Mouse (Mus musculus): Measurements from ENCODE around the gene Gm5136.

The Gm5136 gene

GRCm38 (mm10) chr10:108699946-108700345 is at the start of gene Gm5136:
Gm5136 (minus strand) TSS chr10:108700160.
- DNase-seq (ENCODE audit: low read depth in 2 of 2, low spot score in 2 of 2): no peak

- DNase-seq (ENCODE audit: low read depth in 2 of 2, low spot score in 2 of 2): no peak
Measured at GRCm38 (mm10) chr10:108743759-108744158, 43.8 kb upstream of the Gm5136 start.

DNA sequence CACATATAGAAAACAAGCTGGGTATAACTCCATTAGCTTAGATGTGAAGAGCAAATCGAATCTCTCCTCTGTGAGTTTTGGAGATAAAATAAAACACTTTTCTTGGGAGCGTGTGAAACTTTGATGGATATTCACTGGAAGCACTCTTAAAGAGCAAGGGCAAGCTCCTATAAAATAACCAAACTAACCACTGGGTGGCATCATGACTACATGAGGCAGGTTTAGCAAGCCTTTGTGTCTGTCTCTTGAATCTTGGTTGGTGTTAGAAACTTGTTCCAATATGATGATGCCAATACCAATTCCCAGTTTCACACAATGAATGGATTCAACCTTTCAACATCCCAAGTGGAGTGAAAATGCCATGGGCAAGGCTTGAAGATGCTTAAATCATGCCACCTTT is 34.0 kb upstream of the Gm5136 start:
- no peak for DNase-seq (ENCODE audit: low read depth in 2 of 2, low spot score in 2 of 2)

- no peak for DNase-seq (ENCODE audit: low read depth in 2 of 2, low spot score in 2 of 2)
Measured at GRCm38 (mm10) chr10:108728961-108729360, 29.0 kb upstream of the Gm5136 start.

- DNase-seq (ENCODE audit: low read depth in 2 of 2, low spot score in 2 of 2): no peak
Measured at GRCm38 (mm10) chr10:108726391-108726790, 26.4 kb upstream of the Gm5136 start.

- no peak for DNase-seq (ENCODE audit: low read depth in 2 of 2, low spot score in 2 of 2)
Measured at GRCm38 (mm10) chr10:108724878-108725277, 24.9 kb upstream of the Gm5136 start.

- DNase-seq (ENCODE audit: low read depth in 2 of 2, low spot score in 2 of 2): no peak
Measured at GRCm38 (mm10) chr10:108710514-108710913, 10.6 kb upstream of the Gm5136 start.

- DNase-seq (ENCODE audit: low read depth in 2 of 2, low spot score in 2 of 2): no peak
Measured at GRCm38 (mm10) chr10:108705658-108706057, 5.7 kb upstream of the Gm5136 start.

DNA sequence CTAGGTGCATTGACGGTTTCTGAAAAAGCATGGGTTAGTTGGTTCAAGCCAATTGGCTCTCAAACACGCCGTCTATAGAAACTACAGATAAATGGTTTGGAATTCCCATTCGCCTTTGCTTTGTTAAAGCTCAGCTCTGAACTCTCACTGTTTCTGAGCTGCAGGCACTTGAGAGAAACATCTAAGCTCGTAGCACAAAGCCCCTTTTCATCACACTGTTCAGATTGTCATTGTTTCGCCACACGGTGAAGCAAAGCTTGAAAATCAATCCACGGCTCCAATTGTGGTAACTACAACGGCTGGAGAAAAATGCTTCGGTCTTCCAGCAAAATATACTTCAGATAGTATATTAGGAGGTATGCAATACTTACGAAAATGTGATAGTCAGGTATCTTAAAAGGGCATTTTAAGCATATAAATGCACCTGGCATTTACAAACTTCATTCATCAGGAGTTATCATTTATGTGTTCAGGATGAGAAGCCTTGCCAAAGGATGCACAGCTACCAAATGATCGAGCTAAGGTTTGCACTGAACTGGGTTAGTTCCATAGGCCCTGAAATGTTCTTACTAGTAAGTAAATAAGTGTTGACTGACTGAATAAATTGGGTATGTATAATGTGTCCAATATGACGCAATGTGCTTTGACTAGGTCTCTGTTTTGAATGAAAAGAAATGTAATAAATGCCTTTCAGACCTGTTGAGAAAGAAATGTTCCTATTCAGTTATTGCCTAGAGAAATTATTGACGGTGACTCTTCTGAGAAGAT is 1.6 kb upstream of the Gm5136 start:
- DNase-seq (ENCODE audit: low read depth in 2 of 2, low spot score in 2 of 2): no peak

DNA sequence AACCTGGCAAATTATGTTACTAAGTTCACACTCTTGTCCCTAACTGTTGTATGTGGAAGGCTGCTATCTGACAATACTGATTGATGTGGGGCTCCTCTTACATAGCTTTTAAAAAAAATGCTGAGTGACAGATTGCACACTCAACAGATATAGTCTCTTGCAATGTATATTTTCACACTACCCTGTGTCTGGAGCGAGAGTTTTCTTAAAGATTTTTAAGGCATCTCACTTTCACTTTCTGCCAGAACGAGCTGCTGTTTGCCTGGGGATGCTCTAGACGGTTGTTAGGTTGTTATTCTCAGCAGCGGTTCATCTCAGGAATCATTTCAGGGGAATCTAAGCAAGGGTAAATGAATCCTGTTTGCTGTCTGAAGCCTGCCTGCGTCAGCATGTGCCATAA is 2.9 kb downstream of the Gm5136 start:
- no peak for DNase-seq (ENCODE audit: low read depth in 2 of 2, low spot score in 2 of 2)

DNA sequence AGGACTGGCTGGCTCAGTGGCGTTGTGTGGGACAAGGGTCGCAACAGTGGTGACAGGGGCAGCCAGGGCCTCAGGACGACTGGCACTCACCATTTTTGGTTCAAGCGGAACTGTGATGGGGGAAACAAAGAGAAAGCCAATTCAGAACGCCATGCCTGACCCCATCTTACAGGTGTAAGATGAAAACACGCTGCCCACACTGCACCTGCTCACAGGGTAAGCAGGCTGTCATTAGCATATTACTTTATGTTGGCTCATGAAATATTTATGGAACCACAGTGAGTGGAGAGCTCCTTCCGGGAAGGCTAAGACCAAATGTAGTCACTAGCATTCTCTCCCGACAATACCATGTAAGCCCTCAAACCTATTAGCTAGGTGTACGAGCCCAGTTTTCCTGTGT is 9.0 kb downstream of the Gm5136 start:
- DNase-seq (ENCODE audit: low read depth in 2 of 2, low spot score in 2 of 2): no peak

GRCm38 (mm10) chr10:108686696-108687095 is 13.3 kb downstream of the Gm5136 start:
- no peak for DNase-seq (ENCODE audit: low read depth in 2 of 2, low spot score in 2 of 2)

DNA sequence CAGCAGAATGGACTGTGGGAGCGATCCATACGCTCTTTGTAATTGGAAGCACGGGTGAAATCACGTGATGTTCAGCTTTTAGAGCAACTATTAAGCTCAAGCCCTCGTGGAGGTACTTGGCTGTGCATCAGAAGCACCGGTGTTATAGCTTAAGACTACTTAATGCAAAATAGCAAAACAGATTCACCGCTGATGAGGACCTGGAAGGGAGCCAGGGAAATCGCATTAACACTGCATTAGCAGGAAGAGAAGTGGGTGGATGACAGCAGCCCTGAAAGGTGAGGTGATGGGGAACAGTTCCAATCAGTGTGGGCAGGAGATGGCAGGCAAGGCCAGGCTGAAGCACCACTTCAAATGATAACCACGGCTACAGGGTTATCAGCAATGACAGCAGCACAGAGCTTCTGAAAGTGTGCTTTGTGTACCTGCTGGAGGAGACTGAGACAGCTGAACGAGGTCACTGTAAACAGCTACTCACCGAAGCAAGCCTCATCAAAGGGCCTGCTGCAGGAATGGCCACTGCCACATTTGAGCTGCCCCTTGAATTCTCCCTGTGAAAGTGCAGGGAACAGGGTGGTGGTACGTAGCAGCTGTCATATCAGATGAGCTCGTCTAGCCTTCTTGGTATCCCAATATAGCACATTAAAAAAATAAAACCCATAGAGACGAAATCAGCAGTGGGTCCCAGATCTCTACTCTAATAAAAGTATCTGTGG is 20.1 kb downstream of the Gm5136 start:
- no peak for DNase-seq (ENCODE audit: low read depth in 2 of 2, low spot score in 2 of 2)

DNA sequence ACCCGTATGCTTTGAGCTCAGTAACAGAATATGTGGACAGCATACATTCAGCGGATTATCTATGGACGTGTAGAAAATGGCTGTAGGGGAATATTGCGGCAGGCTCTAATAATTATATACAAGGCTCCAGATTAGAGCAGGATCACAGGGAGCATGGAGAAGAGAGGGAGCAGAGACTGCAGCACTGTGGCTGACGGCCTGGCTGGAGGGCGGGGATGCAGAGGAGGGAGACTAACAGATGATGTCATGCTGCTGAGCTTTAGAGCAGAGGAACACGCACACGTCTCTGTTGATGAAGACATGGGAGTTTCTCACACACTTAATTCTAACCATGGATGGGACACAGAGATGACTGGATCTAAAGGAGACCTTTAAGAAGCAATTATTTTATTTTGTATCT is 22.9 kb downstream of the Gm5136 start:
- no peak for DNase-seq (ENCODE audit: low read depth in 2 of 2, low spot score in 2 of 2)

GRCm38 (mm10) chr10:108668944-108669343 is 31.0 kb downstream of the Gm5136 start:
- no peak for DNase-seq (ENCODE audit: low read depth in 2 of 2, low spot score in 2 of 2)

- DNase-seq (ENCODE audit: low read depth in 2 of 2, low spot score in 2 of 2): no peak
Measured at GRCm38 (mm10) chr10:108660295-108660694, 39.7 kb downstream of the Gm5136 start.

DNA sequence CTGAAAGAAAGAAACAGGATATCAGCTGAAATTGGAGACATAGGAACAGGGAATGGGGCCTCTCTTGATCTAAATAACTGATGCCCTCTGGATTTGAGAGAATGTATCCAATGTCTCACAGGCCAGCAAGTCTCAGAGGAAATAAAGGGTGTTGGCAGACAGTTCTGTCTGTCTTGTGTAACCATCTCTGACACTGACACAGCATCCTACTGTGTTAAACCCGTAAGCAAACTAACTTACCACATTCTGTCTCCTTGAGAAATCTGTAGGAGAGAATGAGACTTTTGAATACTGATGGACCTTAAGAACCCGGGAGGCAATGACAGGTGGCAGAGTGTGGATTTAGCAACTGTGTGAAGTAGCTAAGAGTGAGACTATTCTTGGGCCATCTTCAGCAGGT is 41.7 kb downstream of the Gm5136 start:
- no peak for DNase-seq (ENCODE audit: low read depth in 2 of 2, low spot score in 2 of 2)

- no peak for DNase-seq (ENCODE audit: low read depth in 2 of 2, low spot score in 2 of 2)
Measured at GRCm38 (mm10) chr10:108657669-108658068, 42.3 kb downstream of the Gm5136 start.

- no peak for DNase-seq (ENCODE audit: low read depth in 2 of 2, low spot score in 2 of 2)
Measured at GRCm38 (mm10) chr10:108656898-108657297, 43.1 kb downstream of the Gm5136 start.

DNA sequence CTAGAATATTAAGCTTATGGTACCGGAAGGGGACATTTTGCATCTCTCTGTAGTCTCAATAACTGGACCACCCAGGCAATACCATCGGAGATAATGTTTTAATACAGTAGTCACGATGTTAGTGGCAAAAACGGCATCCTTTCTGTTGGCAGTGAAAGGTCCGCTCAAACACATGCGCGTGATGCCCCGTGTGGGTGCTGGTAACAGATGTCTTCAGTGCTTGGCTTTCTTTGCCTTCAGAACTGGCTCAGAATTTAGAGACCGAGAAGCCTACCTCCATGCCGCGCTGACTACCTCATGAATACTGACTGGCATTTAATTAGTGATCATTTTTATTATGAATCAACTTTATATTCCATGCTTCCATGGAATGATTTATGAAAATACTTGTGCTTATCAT is 44.9 kb downstream of the Gm5136 start:
- DNase-seq (ENCODE audit: low read depth in 2 of 2, low spot score in 2 of 2): no peak

DNA sequence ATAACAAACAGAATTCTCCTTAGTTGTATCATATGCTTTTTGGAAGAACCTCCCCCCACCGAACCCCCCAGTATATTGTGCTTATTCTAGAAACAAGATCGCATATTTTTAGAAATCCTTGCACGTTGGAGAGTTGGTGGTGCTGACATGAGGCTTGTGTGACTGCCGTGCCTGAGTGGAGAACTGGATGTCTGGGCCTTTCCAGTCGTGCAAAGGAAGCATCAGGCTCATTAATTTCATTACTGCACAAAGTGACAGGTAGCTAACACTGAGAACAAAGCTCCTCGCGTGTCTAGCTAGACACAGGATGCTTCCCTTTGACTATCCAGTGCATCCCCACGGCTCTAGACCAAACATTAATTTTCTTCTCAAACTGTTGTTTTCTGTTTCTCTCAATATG is 47.1 kb downstream of the Gm5136 start:
- DNase-seq (ENCODE audit: low read depth in 2 of 2, low spot score in 2 of 2): no peak

DNA sequence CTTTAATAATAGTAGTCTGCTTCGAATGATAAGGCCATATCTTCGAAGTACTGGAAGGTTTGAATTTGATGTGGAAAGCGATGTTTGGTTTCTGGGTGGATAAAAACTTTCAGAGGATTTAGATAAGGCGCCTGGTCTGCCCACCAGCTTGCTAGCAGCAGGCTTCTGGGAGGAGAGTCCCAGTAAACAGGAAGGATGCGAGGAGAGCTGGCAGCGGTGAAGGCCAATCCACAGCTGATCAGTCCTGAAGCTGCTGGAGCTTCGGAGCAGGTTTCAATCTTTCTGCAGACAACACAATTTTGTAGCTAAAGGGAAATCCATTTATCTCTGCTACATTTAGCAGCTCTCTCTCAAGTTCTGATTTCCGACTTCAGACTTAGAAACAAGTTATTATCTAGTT is 47.9 kb downstream of the Gm5136 start:
- DNase-seq (ENCODE audit: low read depth in 2 of 2, low spot score in 2 of 2): no peak

- no peak for DNase-seq (ENCODE audit: low read depth in 2 of 2, low spot score in 2 of 2)
Measured at GRCm38 (mm10) chr10:108649174-108649573, 50.8 kb downstream of the Gm5136 start.

Measured in CD8-positive naive resting alpha-beta T cell, adult 2 months (primary cell).